Mouse (Mus musculus) heart, adult 2 months (tissue): ENCODE measurements around the gene Add3. TPM values are rescaled to one million over a fixed set of nuclear protein-coding genes. Genes with fewer than 3 reads are reported as not detected.

Source experiments
- DNase-seq, 2 experiments: peaks; one replicate each; pipeline ENCODE4 v3.0.0; 2021
- H3K27ac ChIP-seq: fragments of 200-600 bp; 2 replicates; pipeline ENCODE4 v1.8.1; 2022
- H3K27me3 ChIP-seq: fragments of 200-500 bp; 2 replicates; pipeline ENCODE4 v1.6.1; 2012; ENCODE audit warnings: mild to moderate bottlenecking, low read length, inconsistent platforms, mixed read lengths; ENCODE audit not compliant: control insufficient read depth, insufficient read depth
- H3K36me3 ChIP-seq: fragments of 200-500 bp; 2 replicates; pipeline ENCODE4 v1.6.1; 2012; ENCODE audit warnings: low read length, inconsistent platforms; ENCODE audit not compliant: control insufficient read depth, insufficient read depth
- H3K4me1 ChIP-seq: fragments of 200-500 bp; 2 replicates; pipeline ENCODE4 v1.6.1; 2011; ENCODE audit warnings: low read length; ENCODE audit not compliant: control insufficient read depth, insufficient read depth
- H3K4me3 ChIP-seq: fragments of 200-600 bp; 2 replicates; pipeline ENCODE4 v1.8.1; 2022
- H3K79me2 ChIP-seq: fragments of 200-500 bp; replicated peaks from 2 replicates; pipeline ENCODE4 v1.6.1; 2012; ENCODE audit warnings: mild to moderate bottlenecking, inconsistent platforms, low read length, moderate library complexity, mixed read lengths; ENCODE audit not compliant: control insufficient read depth, insufficient read depth
- H3K9ac ChIP-seq: fragments of 200-500 bp; 2 replicates; pipeline ENCODE4 v1.6.1; 2012; ENCODE audit warnings: low read depth, mild to moderate bottlenecking, control low read depth, inconsistent platforms, low read length, mixed read lengths
- CTCF ChIP-seq: fragments of 200-600 bp; IDR thresholded peaks from 2 replicates; pipeline ENCODE4 v1.8.1; 2022; ENCODE audit warnings: antibody characterized with exemption, mild to moderate bottlenecking, moderate library complexity
- EP300 ChIP-seq: fragments of 200-500 bp; IDR thresholded peaks from 2 replicates; pipeline ENCODE4 v1.6.1; 2011; ENCODE audit warnings: low read depth, low read length, control low read depth; ENCODE audit not compliant: insufficient read depth
- POLR2A ChIP-seq: fragments of 200-500 bp; IDR thresholded peaks from 2 replicates; pipeline ENCODE4 v1.6.1; 2011; ENCODE audit warnings: mild to moderate bottlenecking, low read depth, low read length, control low read depth; ENCODE audit not compliant: insufficient read depth
- WGBS: fragments of 180-500 bp; shearing (Covaris S2); methylation state at CpG from one replicate; pipeline ENCODE4 v1.1.7; 2018; 5-methylcytosine and 5-hydroxymethylcytosine counted together
- intact Hi-C: fragments of 180-260 bp; cut with DNase I; formaldehyde crosslinking; loops from one replicate; pipeline ENCODE4 v1.15.1; 2025
- polyA plus RNA-seq: library from polyadenylated mRNA; depleted of rRNA; stranded (reverse); fragments of >200 nt; gene quantifications from 2 replicates; pipeline ENCODE4 v1.2.3, GENCODE M21; 2012
- total RNA-seq, 2 experiments: library from RNA; stranded (reverse); gene quantifications; 2 replicates each; pipeline ENCODE4 v1.2.3; 2021

Add3 gene
- total and polyA plus RNA-seq, 3 experiments: 25.2 to 50.5 (median 38.9) TPM

DNA sequence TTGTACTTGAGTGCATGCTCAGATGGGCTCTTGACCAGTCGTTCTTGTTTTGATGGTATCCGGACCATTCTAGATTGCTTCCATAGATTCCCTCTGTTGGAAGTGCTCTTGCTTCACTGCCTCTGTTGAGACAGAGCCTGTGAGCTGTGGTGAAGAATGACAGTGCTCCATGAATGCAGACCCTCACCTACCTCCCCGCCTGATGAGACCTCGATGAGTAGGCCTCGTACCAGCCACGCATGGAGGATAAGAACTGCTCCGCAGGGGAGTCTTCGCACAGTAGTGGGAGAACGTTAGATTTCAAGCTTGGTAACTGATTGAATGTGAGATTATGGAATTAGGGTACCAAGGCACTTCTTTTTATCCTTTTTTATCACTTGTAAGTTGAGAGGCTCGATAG lies 56.7 kb downstream of the Add3 start:
- H3K27ac ChIP-seq: no peak overlapping the region
- 89% methylated on average over 10 of the region's 10 CpGs for WGBS
- no peak overlapping the region for H3K9ac ChIP-seq
- no peaks in the 10 kb centered on the region for H3K27me3 ChIP-seq
- intact Hi-C loops: loop anchor here (5.0 kb wide), 2 partner anchors 55 to 115 kb away; partner anchors contain the start of genes Add3 and Mxi1
- H3K4me1 ChIP-seq: peaks cover 31% of the 10 kb centered on the region
- H3K79me2 ChIP-seq: peaks cover 2% of the 10 kb centered on the region
- TF ChIP-seq POLR2A: no peak
- TF ChIP-seq CTCF: no peak
- TF ChIP-seq EP300: no peak
- H3K36me3 ChIP-seq: peaks cover 37% of the 10 kb centered on the region
- no peak for DNase-seq
- no peak overlapping the region for H3K4me3 ChIP-seq

DNA sequence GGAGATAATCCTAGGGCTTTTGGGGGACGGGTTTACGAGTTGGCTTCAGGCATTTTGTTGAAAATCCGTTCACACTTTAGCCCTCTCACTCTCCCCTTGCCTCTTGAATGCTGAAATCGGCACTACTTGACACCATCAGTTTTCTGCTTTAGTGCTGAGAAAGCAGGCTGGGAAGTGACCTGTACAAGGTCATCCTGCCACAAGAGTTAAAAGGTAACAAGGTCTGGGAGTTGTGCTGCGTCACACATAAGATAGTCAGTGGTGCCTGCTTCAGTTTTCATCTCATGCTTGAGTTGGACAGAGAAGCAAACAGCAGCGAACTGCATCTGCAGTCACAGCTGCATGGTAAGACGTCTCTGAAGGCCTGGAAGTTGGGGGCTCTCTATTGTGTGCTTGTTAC lies 57.5 kb downstream of the Add3 start:
- H3K4me3 ChIP-seq: no peak overlapping the region
- TF ChIP-seq CTCF (no peak), EP300 (no peak), POLR2A (no peak)
- no peaks in the 10 kb centered on the region for H3K27me3 ChIP-seq
- H3K9ac ChIP-seq: no peak overlapping the region
- peaks cover 29% of the 10 kb centered on the region for H3K4me1 ChIP-seq
- peaks cover 37% of the 10 kb centered on the region for H3K36me3 ChIP-seq
- H3K79me2 ChIP-seq: peaks cover 2% of the 10 kb centered on the region
- 62% methylated on average over 7 of the region's 7 CpGs for WGBS
- no peak for DNase-seq
- H3K27ac ChIP-seq: peak overlapping the region; percentile 63; the same call in 1 of the 2 replicates
- intact Hi-C loops: loop anchor here (5.0 kb wide), 2 partner anchors 55 to 115 kb away; partner anchors contain the start of genes Add3 and Mxi1

DNA sequence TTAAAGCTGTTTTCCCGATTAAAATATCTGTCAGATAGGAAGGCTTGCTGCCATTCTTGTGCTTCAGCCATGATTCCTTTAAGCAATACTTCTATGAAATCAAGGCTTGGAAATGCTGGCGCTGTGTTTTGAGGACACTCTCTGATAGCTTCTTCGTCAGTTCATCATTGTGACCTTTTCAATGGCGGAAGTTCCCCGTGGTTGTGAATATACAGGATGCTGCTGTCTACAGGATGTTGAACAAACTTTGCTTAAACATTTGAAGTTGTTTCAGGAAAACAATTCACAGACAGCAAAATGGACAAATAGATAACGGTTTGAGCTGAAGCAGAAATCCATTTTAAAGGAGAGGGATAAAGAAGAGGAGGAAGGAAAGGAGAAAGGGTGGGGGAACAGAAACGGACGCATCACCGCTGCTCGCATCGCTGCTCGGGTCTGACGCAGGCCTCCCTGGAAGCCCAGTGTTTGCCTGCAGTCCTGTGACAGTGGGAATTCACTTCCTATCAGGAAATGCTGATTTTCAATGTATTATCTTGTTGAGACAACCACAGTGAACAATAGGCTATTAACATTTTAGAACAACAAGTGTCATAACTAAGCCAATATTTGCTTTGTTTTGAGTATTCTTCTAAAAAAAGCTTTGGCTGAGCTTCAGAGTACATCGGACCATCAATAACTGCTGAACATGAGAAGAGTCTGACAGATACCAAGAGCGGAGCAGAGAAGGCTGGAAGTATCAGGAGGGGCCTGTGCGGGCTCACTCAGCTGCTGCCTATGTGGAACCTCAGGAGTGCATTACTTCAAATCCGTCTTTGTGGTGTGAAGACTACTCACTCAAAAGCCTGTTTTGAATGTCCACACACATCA lies 58.7 kb downstream of the Add3 start:
- no peak for DNase-seq
- Histone ChIP-seq H3K4me1 (peaks cover 23% of the 10 kb centered on the region), H3K4me3 (peak overlapping the region; percentile 13; the same call in 1 of the 2 replicates), H3K9ac (peak overlapping the region; percentile 38), H3K27ac (peak overlapping the region; percentile 63), H3K27me3 (no peaks in the 10 kb centered on the region), H3K79me2 (peaks cover 5% of the 10 kb centered on the region), H3K36me3 (peaks cover 31% of the 10 kb centered on the region)
- TF ChIP-seq EP300: 0 out of 2 replicates have a peak, but pooled peaks have one; percentile 8
- TF ChIP-seq POLR2A: no peak
- no peak for TF ChIP-seq CTCF
- intact Hi-C loops: loop anchor here (5.0 kb wide), 2 partner anchors 57 to 113 kb away; partner anchors contain the start of genes Add3 and Mxi1
- WGBS: 31% methylated on average over 17 of the region's 17 CpGs

DNA sequence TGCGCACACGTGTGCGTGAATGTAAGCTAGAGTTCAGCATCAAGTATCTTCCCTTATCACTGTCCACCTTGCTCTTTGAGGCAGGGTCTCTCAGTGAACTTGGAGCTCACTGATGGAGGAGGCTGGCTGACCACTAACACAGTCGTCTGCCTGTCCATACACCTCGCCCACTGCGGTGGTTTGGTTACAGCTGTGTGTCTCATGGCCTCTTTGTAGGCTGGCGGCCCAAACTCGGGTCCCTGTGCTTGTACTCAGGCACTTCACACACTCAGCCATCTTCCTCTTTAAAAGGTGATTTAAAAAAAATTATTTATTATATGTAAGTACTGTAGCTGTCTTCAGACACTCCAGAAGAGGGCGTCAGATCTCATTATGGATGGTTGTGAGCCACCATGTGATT lies 59.5 kb downstream of the Add3 start:
- no peaks in the 10 kb centered on the region for H3K27me3 ChIP-seq
- H3K4me1 ChIP-seq: peaks cover 20% of the 10 kb centered on the region
- peak overlapping the region; percentile 63 for H3K27ac ChIP-seq
- peaks cover 31% of the 10 kb centered on the region for H3K36me3 ChIP-seq
- H3K9ac ChIP-seq: no peak overlapping the region
- no peak for DNase-seq
- 88% methylated on average over 9 of the region's 9 CpGs for WGBS
- TF ChIP-seq EP300 (no peak), POLR2A (no peak), CTCF (no peak)
- peaks cover 5% of the 10 kb centered on the region for H3K79me2 ChIP-seq
- intact Hi-C loops: loop anchor here (5.0 kb wide), 2 partner anchors 57 to 113 kb away; partner anchors contain the start of genes Add3 and Mxi1
- no peak overlapping the region for H3K4me3 ChIP-seq

DNA sequence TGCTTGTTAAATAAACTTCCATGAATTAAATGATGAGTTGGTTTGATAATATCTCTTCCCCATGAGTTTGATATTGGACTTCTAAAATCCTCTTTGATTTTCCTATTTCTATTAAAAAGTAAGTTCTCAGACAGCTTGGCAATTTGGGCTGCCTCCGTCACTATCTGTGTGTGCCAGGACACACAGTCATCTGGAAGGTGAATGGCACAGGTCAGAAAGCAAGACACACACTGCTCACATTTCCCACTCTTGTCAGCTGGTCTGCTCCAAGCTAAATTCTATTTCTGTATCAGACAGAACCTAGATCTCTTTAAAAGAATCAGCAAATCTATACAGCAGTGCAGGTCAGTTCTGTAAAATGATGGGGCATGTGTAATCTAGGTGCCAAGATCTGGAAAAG lies 61.9 kb downstream of the Add3 start:
- H3K79me2 ChIP-seq: peaks cover 3% of the 10 kb centered on the region; the same call in 1 of the 2 replicates
- no peak overlapping the region for H3K4me3 ChIP-seq
- H3K4me1 ChIP-seq: peaks cover 13% of the 10 kb centered on the region
- peak overlapping the region; percentile 65 for H3K27ac ChIP-seq
- WGBS: 69% methylated on average over 1 of the region's 1 CpGs
- TF ChIP-seq POLR2A (no peak), CTCF (no peak), EP300 (no peak)
- peaks cover 27% of the 10 kb centered on the region for H3K36me3 ChIP-seq
- DNase-seq: no peak
- H3K27me3 ChIP-seq: no peaks in the 10 kb centered on the region
- intact Hi-C loops: no loop called here
- H3K9ac ChIP-seq: no peak overlapping the region

DNA sequence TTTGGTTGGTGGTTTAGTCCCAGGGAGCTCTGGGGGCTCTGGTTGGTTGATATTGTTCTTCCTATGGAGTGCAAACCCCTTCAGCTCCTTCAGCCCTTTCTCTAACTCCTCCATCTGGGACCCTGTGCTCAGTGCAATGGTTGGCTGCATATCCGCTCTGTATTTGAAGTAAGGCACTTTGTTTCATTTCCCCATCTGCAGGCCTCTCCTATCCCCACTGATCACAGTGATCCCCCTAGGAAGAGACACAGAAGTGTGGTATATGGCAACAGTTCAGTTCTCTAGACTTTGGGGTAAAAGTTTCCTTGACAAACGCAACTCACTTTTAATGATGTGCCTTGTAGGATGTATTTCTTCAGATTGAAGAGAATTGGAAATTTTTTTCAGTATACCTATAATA lies 66.7 kb downstream of the Add3 start:
- DNase-seq: no peak
- intact Hi-C loops: no loop called here
- WGBS: 93% methylated on average over 2 of the region's 2 CpGs
- Histone ChIP-seq H3K4me3 (no peak overlapping the region), H3K27ac (no peak overlapping the region), H3K36me3 (peaks cover 16% of the 10 kb centered on the region), H3K4me1 (peaks cover 4% of the 10 kb centered on the region), H3K79me2 (peaks cover 9% of the 10 kb centered on the region), H3K27me3 (no peaks in the 10 kb centered on the region), H3K9ac (no peak overlapping the region)
- TF ChIP-seq CTCF (no peak), EP300 (no peak), POLR2A (no peak)
